Mouse (Mus musculus): Measurements from ENCODE around the gene Agpat1. TPM values are rescaled to one million over a fixed set of nuclear protein-coding genes. Genes with fewer than 3 reads are reported as not detected.

The Agpat1 gene
- polyA plus RNA-seq (2012; rRNA removed) = 251 and 279 TPM in 2 replicates

DNA sequence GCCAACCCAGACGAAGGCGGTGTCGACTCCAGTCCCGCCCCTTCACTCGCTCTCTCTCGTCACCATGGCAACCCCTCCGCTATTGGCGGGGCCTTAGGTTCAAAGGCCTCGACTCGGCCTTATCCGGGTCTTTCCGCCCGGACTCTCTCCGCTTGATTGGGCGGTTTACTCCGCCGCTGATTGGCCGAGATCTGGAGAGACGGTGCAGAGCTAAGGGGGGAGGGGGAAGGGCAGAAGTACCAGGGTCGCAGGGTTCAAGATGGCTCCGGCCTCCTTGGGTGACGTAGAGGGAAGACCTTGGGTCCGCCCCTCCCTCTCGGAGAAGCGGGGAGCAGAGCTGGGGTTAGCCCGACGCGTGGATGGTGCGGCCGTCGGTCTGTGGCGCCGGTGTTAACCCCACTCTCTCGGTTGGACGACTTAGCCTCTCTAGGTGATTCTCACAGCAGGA lies at the start of gene Agpat1:
Agpat1 (plus strand) TSS at position 202 of the 448 bp plus-strand sequence.
- TF ChIP-seq CTCF (IDR thresholded peaks at IDR 0.05; ENCODE audit: borderline replicate concordance, extremely low read depth, insufficient read depth, insufficient read length) (no peak), POLR2A (IDR thresholded peaks at IDR 0.05; ENCODE audit: borderline replicate concordance, extremely low read depth, insufficient read depth, insufficient read length, poor library complexity, severe bottlenecking) (peak; percentile 45; the same call in 1 of the 2 replicates)
- no peak for DNase-seq (ENCODE audit: low read depth)

DNA sequence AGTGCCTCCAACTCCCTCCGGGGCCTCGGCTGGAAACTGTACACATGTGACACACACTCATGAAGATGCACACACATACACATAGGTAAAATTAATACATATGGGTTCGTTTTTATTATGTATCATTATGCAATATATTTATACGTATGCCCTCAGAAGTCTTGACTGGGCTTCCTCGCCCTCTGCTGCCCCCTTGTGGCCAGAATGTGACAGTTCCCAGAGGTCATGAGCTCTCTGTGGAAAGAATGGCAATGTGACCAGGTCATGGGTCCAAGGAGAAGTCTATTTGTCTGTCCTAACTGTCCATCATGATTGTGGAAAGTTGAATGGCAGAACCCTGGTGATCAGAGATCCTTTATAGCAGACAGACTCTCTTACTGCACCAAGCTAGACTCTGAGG lies 48.6 kb upstream of the Agpat1 start:
- DNase-seq (ENCODE audit: low read depth) = peak; percentile 69
- TF ChIP-seq POLR2A (IDR thresholded peaks at IDR 0.05; ENCODE audit: borderline replicate concordance, extremely low read depth, insufficient read depth, insufficient read length, poor library complexity, severe bottlenecking) (no peak), CTCF (IDR thresholded peaks at IDR 0.05; ENCODE audit: borderline replicate concordance, extremely low read depth, insufficient read depth, insufficient read length) (peak; percentile 90)

- TF ChIP-seq CTCF (IDR thresholded peaks at IDR 0.05; ENCODE audit: borderline replicate concordance, extremely low read depth, insufficient read depth, insufficient read length) = no peak
- DNase-seq (ENCODE audit: low read depth) = no peak
Observed at GRCm38 (mm10) chr17:34556406-34556805, 47.7 kb upstream of the Agpat1 start.

DNA sequence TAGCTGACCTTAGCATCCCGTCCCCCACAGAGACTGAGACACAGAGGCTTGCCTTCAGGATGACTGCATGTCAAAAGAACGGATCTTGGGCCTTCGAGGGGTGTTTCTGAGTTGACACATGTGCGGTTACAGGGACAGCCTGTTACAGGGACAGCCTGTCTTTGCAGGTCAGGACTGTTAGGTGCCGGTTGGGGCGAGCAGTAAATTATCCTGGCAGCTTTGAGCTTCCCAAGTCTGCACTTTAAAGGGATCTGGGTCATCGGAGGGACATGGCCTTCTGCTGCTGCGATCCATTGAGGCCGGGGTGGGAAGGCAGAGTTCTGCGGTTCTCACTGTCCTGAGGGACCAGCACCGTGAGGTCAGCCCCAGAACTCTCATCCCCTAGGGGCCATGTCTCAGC lies 46.7 kb upstream of the Agpat1 start:
- no peak for TF ChIP-seq CTCF (IDR thresholded peaks at IDR 0.05; ENCODE audit: borderline replicate concordance, extremely low read depth, insufficient read depth, insufficient read length)
- TF ChIP-seq POLR2A (IDR thresholded peaks at IDR 0.05; ENCODE audit: borderline replicate concordance, extremely low read depth, insufficient read depth, insufficient read length, poor library complexity, severe bottlenecking) = no peak
- no peak for DNase-seq (ENCODE audit: low read depth)

DNA sequence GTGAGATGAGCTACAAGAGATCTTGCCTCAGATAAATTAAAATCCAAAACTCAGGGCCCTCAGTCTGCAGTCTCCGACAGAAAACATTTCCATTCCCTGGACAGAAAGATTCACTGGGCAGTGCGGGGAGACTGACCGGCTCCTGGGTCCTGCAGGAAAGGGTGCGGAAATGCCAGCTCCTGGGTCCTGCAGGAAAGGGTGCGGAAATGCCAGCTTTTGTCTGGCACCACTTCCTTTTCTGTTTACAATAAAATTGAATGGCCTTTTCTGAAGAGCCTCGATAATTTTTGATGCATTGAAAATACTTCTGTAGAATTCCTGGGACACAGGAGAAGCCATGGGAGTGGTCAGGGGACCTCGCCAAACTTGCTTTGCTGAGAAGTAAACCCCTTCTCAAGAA lies 44.9 kb upstream of the Agpat1 start:
- no peak for TF ChIP-seq CTCF (IDR thresholded peaks at IDR 0.05; ENCODE audit: borderline replicate concordance, extremely low read depth, insufficient read depth, insufficient read length)
- no peak for TF ChIP-seq POLR2A (IDR thresholded peaks at IDR 0.05; ENCODE audit: borderline replicate concordance, extremely low read depth, insufficient read depth, insufficient read length, poor library complexity, severe bottlenecking)
- DNase-seq (ENCODE audit: low read depth) = no peak

- DNase-seq (ENCODE audit: low read depth) = no peak
- TF ChIP-seq CTCF (IDR thresholded peaks at IDR 0.05; ENCODE audit: borderline replicate concordance, extremely low read depth, insufficient read depth, insufficient read length) (no peak), POLR2A (IDR thresholded peaks at IDR 0.05; ENCODE audit: borderline replicate concordance, extremely low read depth, insufficient read depth, insufficient read length, poor library complexity, severe bottlenecking) (no peak)
Observed at GRCm38 (mm10) chr17:34559895-34560294, 44.2 kb upstream of the Agpat1 start.

DNA sequence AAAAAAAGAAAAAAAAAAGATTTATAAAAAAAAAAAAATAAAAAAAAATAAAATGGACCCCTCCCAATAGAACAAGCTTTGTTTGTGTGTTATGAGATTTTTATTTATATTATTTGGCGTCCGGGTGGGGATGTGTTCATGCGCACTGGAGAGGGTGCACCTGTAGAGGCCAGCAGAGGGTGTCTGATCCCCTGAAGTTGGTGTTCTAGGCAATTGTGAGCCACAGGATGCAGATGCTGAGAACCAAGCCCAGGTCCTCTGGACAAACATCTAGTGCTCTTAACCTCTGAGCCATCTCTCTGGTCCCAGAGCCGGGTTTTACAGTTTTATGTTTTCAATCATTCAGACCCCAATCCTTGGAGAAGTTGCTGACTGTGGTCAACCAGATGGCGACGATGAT lies 43.6 kb upstream of the Agpat1 start:
- no peak for TF ChIP-seq CTCF (IDR thresholded peaks at IDR 0.05; ENCODE audit: borderline replicate concordance, extremely low read depth, insufficient read depth, insufficient read length)
- TF ChIP-seq POLR2A (IDR thresholded peaks at IDR 0.05; ENCODE audit: borderline replicate concordance, extremely low read depth, insufficient read depth, insufficient read length, poor library complexity, severe bottlenecking) = no peak
- DNase-seq (ENCODE audit: low read depth) = no peak

DNA sequence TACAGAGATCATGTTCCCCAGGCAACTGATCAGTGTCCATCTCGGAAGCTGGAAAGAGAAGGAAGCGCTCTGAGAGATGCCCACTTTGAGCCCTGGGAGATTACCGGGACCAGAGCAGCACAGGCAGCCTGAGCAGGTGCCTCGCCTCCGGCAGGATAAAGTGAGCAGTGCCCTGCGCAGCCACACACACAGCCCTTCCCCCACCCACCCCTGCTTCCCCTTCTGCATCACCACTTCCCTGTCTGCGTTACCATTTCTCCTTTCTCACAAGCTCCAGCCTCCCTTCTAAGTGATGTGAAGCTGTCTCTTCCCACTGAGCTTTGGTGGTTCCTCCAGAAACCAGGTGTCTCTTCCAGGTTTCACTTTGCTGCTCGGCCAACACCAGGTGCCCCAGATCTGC lies 42.9 kb upstream of the Agpat1 start:
- TF ChIP-seq POLR2A (IDR thresholded peaks at IDR 0.05; ENCODE audit: borderline replicate concordance, extremely low read depth, insufficient read depth, insufficient read length, poor library complexity, severe bottlenecking) (no peak), CTCF (IDR thresholded peaks at IDR 0.05; ENCODE audit: borderline replicate concordance, extremely low read depth, insufficient read depth, insufficient read length) (no peak)

GRCm38 (mm10) chr17:34562595-34562994 lies 41.5 kb upstream of the Agpat1 start:
- no peak for DNase-seq (ENCODE audit: low read depth)
- TF ChIP-seq CTCF (IDR thresholded peaks at IDR 0.05; ENCODE audit: borderline replicate concordance, extremely low read depth, insufficient read depth, insufficient read length) (no peak), POLR2A (IDR thresholded peaks at IDR 0.05; ENCODE audit: borderline replicate concordance, extremely low read depth, insufficient read depth, insufficient read length, poor library complexity, severe bottlenecking) (no peak)

More for the DNA sequence above, 42.9 kb upstream of the Agpat1 start:
- DNase-seq (ENCODE audit: low read depth) = peak; percentile 18

GRCm38 (mm10) chr17:34563354-34563753 lies 40.7 kb upstream of the Agpat1 start:
- DNase-seq (ENCODE audit: low read depth) = no peak
- TF ChIP-seq CTCF (IDR thresholded peaks at IDR 0.05; ENCODE audit: borderline replicate concordance, extremely low read depth, insufficient read depth, insufficient read length) (no peak), POLR2A (IDR thresholded peaks at IDR 0.05; ENCODE audit: borderline replicate concordance, extremely low read depth, insufficient read depth, insufficient read length, poor library complexity, severe bottlenecking) (no peak)

- TF ChIP-seq POLR2A (IDR thresholded peaks at IDR 0.05; ENCODE audit: borderline replicate concordance, extremely low read depth, insufficient read depth, insufficient read length, poor library complexity, severe bottlenecking) (no peak), CTCF (IDR thresholded peaks at IDR 0.05; ENCODE audit: borderline replicate concordance, extremely low read depth, insufficient read depth, insufficient read length) (no peak)
- no peak for DNase-seq (ENCODE audit: low read depth)
Observed at GRCm38 (mm10) chr17:34564003-34564421, 40.0 kb upstream of the Agpat1 start, which contains the start of gene Notch4. Notch4 (plus strand) TSS chr17:34564268.

- DNase-seq (ENCODE audit: low read depth) = no peak
- TF ChIP-seq POLR2A (IDR thresholded peaks at IDR 0.05; ENCODE audit: borderline replicate concordance, extremely low read depth, insufficient read depth, insufficient read length, poor library complexity, severe bottlenecking) (no peak), CTCF (IDR thresholded peaks at IDR 0.05; ENCODE audit: borderline replicate concordance, extremely low read depth, insufficient read depth, insufficient read length) (no peak)
Observed at GRCm38 (mm10) chr17:34564796-34565195, 39.3 kb upstream of the Agpat1 start.
